Mouse (Mus musculus): ENCODE results near the gene Cog6. TPM values are rescaled to one million over a fixed set of nuclear protein-coding genes. Genes with fewer than 3 reads are reported as not detected.
A peak's percentile ranks its signal among the peaks of the same experiment; 100 is the strongest.

The Cog6 gene
- total RNA-seq, 2 experiments from 2014 or later, result 52.4 to 54.1 TPM

GRCm38 (mm10) chr3:52967046-52967445 lies 50.0 kb downstream of the Cog6 start:
- no peak for DNase-seq
- intact Hi-C loops (cut with DNase I), result loop anchor here (10.0 kb wide), 1 partner anchor 322 kb away; no protein-coding TSS in a partner anchor

GRCm38 (mm10) chr3:52964206-52964605 lies 52.8 kb downstream of the Cog6 start:
- DNase-seq, result no peak
- intact Hi-C loops (cut with DNase I), result loop anchor here (10.0 kb wide), 1 partner anchor 319 kb away; no protein-coding TSS in a partner anchor

GRCm38 (mm10) chr3:52963441-52963840 lies 53.6 kb downstream of the Cog6 start:
- no peak for DNase-seq
- intact Hi-C loops (cut with DNase I), result loop anchor here (10.0 kb wide), 1 partner anchor 319 kb away; no protein-coding TSS in a partner anchor

- no peak for DNase-seq
- intact Hi-C loops (cut with DNase I), result loop anchor here (10.0 kb wide), 1 partner anchor 318 kb away; no protein-coding TSS in a partner anchor
Observed at GRCm38 (mm10) chr3:52962391-52962790, 54.6 kb downstream of the Cog6 start.

- intact Hi-C loops (cut with DNase I), result loop anchor here (10.0 kb wide), 1 partner anchor 317 kb away; no protein-coding TSS in a partner anchor
- DNase-seq, result no peak
Observed at GRCm38 (mm10) chr3:52961661-52962060, 55.4 kb downstream of the Cog6 start.

GRCm38 (mm10) chr3:52960951-52961350 lies 56.1 kb downstream of the Cog6 start:
- intact Hi-C loops (cut with DNase I), result loop anchor here (10.0 kb wide), 1 partner anchor 316 kb away; no protein-coding TSS in a partner anchor
- no peak for DNase-seq

GRCm38 (mm10) chr3:52958444-52959120 lies 58.5 kb downstream of the Cog6 start:
- intact Hi-C loops (cut with DNase I), result loop anchor here (5.0 kb wide), 2 partner anchors 116 to 546 kb away; no protein-coding TSS in a partner anchor
- peak in 1 of 2 experiments; percentile 40 for DNase-seq

- intact Hi-C loops (cut with DNase I), result loop anchor here (5.0 kb wide), 2 partner anchors 116 to 546 kb away; no protein-coding TSS in a partner anchor
- no peak for DNase-seq
Observed at GRCm38 (mm10) chr3:52957861-52958260, 59.2 kb downstream of the Cog6 start.

GRCm38 (mm10) chr3:52956236-52956635 lies 60.8 kb downstream of the Cog6 start:
- peak in 1 of 2 experiments; percentile 10 for DNase-seq
- intact Hi-C loops (cut with DNase I), result loop anchor here (5.0 kb wide), 2 partner anchors 114 to 544 kb away; no protein-coding TSS in a partner anchor

GRCm38 (mm10) chr3:52955481-52956019 lies 61.5 kb downstream of the Cog6 start:
- intact Hi-C loops (cut with DNase I), result loop anchor here (5.0 kb wide), 2 partner anchors 113 to 543 kb away; no protein-coding TSS in a partner anchor
- DNase-seq, result peak; percentile 66 to 69

- DNase-seq, result peak; percentile 62 to 71
- intact Hi-C loops (cut with DNase I), result loop anchor here (5.0 kb wide), 3 partner anchors 52 to 542 kb away; no protein-coding TSS in a partner anchor
Observed at GRCm38 (mm10) chr3:52954656-52955055, 62.4 kb downstream of the Cog6 start.

- intact Hi-C loops (cut with DNase I), result loop anchor here (5.0 kb wide), 1 partner anchor 52 kb away; no protein-coding TSS in a partner anchor
- DNase-seq, result peak; percentile 38 to 41
Observed at GRCm38 (mm10) chr3:52953831-52954230, 63.2 kb downstream of the Cog6 start.

- intact Hi-C loops (cut with DNase I), result no loop called here
- no peak for DNase-seq
Observed at GRCm38 (mm10) chr3:52948824-52949223, 68.2 kb downstream of the Cog6 start.

GRCm38 (mm10) chr3:52947444-52947843 lies 69.6 kb downstream of the Cog6 start:
- no peak for DNase-seq
- intact Hi-C loops (cut with DNase I), result no loop called here

- peak; percentile 71 to 75 for DNase-seq
- intact Hi-C loops (cut with DNase I), result no loop called here
Observed at GRCm38 (mm10) chr3:52940832-52941468, 76.1 kb downstream of the Cog6 start.

- DNase-seq, result peak; percentile 76 to 79
- intact Hi-C loops (cut with DNase I), result no loop called here
Observed at GRCm38 (mm10) chr3:52938398-52938797, 78.6 kb downstream of the Cog6 start.

GRCm38 (mm10) chr3:52937739-52938306 lies 79.2 kb downstream of the Cog6 start:
- no peak for DNase-seq
- intact Hi-C loops (cut with DNase I), result no loop called here

GRCm38 (mm10) chr3:52931956-52932355 lies 85.1 kb downstream of the Cog6 start:
- intact Hi-C loops (cut with DNase I), result no loop called here
- DNase-seq, result no peak

All from heart, postnatal 10 days (tissue).